Comparison of ENCODE assay signal across 27 mouse cellular contexts in genomic region chr12:37106541-37106940, GRCm38 (mm10). TPM values are rescaled to one million over a fixed set of nuclear protein-coding genes. Genes with fewer than 3 reads are reported as not detected.
DNase-seq lines count a peak whose midpoint lies in the region; ATAC-seq lines count a peak whose summit lies in the region.
"Had no signal": no experiment of that assay in that cellular context is flagged by ENCODE, and none has a peak within 500 bp of the region (broad histone marks: within the 10 kb centered on the region; RNA-seq: fewer than 3 reads in every experiment).

No protein-coding gene starts in this region.

- no peak for ATAC-seq in activated CD4-positive, CD25-positive, alpha-beta regulatory T cell, adult 4 months
- ATAC-seq: forebrain, embryonic 13.5 days; hindbrain, embryonic 16.5 days; liver, embryonic 12.5 days; liver, postnatal 0 days; midbrain, embryonic 16.5 days had no signal

- H3K9me3 ChIP-seq in limb, embryonic 10.5 days (replicated peaks): no peaks in the 10 kb centered on the region
- H3K9me3 ChIP-seq: forebrain, embryonic 13.5 days; liver, embryonic 12.5 days had no signal

- 36% methylated on average over 8 of the region's 8 CpGs for WGBS in limb, embryonic 10.5 days

- H3K4me3 ChIP-seq in limb, embryonic 10.5 days: peak overlapping the region; percentile 25; the same call in 1 of the 2 replicates
- H3K4me3 ChIP-seq: forebrain, embryonic 13.5 days; liver, embryonic 12.5 days had no signal

- DNase-seq in gastrocnemius, postnatal 10 days: peak; percentile 4
- no peak for DNase-seq in gastrocnemius, postnatal 25 days
- DNase-seq in heart, adult 9 months (ENCODE audit: low spot score in 2 of 2): peak; percentile 23 to 51
- DNase-seq in heart, postnatal 14 days: no peak
- DNase-seq in limb, embryonic 10.5 days (ENCODE audit: low spot score): no peak
- DNase-seq in layer of hippocampus, adult 9-11 months: no peak
- DNase-seq: adrenal gland, postnatal 10 days; cerebellum, adult 11 months; cerebellum, adult 9-10 months; cerebellum, postnatal 36 days; kidney, adult 2 months; kidney, postnatal 36 days; layer of hippocampus, postnatal 36 days; liver, postnatal 0 days; lung, postnatal 36 days; right cerebral cortex, postnatal 4 days; thymus, adult 18-20 months; thymus, postnatal 25 days had no signal

- no peaks in the 10 kb centered on the region for H3K36me3 ChIP-seq in limb, embryonic 10.5 days
- H3K36me3 ChIP-seq: liver, embryonic 12.5 days had no signal

- H3K27ac ChIP-seq in limb, embryonic 10.5 days: no peak overlapping the region; the same call in 1 of the 2 replicates
- H3K27ac ChIP-seq: forebrain, embryonic 13.5 days; liver, embryonic 12.5 days; stomach, postnatal 0 days had no signal

- H3K27me3 ChIP-seq in limb, embryonic 10.5 days (ENCODE audit: low read depth, poor library complexity, severe bottlenecking): peaks cover 14% of the 10 kb centered on the region; the same call in 1 of the 2 replicates

- intact Hi-C loops in heart, postnatal 14 days (cut with DNase I): loop anchor here (5.0 to 10.0 kb wide), 3 partner anchors 159 to 338 kb away; no protein-coding TSS in a partner anchor

- H3K4me1 ChIP-seq in limb, embryonic 10.5 days: peaks cover 36% of the 10 kb centered on the region
- H3K4me1 ChIP-seq: liver, embryonic 12.5 days had no signal

RNA-seq across cellular contexts. Expression of gene Meox2, which starts 1.8 kb away (rescaled TPM):
- total RNA-seq in gastrocnemius, postnatal 10 days (2021): 10 to 100 TPM; 33.7 to 39.8 TPM
- total RNA-seq in gastrocnemius, postnatal 25 days (2021): 10 to 100 TPM; 12.8 to 14.3 TPM
- 10 to 100 TPM; 18.9 to 21.1 TPM for total RNA-seq in heart, postnatal 14 days (2021)
- 24.4 and 43.6 TPM in 2 replicates for polyA plus RNA-seq in limb, embryonic 10.5 days (2016; fragmentation: Nextera tagmentation; extraction: Ambion mirVana)
- not detected for polyA plus RNA-seq in activated CD4-positive, CD25-positive, alpha-beta regulatory T cell, adult 4 months (2017; shearing (Covaris generic))
- total RNA-seq: layer of hippocampus, adult 8-10 months; layer of hippocampus, postnatal 36 days; megakaryocyte, adult 5-6 weeks; neutrophil, adult 5-6 weeks had no signal

Comparison
In these comparisons a context has a peak if more than half of its experiments do, and no peak if none do; other contexts are left out.
1. DNase-seq: peak in gastrocnemius, postnatal 10 days (single experiment) and heart, adult 9 months (2 of 2); none in gastrocnemius, postnatal 25 days (single experiment), heart, postnatal 14 days (0 of 2), limb, embryonic 10.5 days (single experiment) and layer of hippocampus, adult 9-11 months (single experiment).